13 mouse cellular contexts compared by ENCODE assay signal in the genomic region with DNA sequence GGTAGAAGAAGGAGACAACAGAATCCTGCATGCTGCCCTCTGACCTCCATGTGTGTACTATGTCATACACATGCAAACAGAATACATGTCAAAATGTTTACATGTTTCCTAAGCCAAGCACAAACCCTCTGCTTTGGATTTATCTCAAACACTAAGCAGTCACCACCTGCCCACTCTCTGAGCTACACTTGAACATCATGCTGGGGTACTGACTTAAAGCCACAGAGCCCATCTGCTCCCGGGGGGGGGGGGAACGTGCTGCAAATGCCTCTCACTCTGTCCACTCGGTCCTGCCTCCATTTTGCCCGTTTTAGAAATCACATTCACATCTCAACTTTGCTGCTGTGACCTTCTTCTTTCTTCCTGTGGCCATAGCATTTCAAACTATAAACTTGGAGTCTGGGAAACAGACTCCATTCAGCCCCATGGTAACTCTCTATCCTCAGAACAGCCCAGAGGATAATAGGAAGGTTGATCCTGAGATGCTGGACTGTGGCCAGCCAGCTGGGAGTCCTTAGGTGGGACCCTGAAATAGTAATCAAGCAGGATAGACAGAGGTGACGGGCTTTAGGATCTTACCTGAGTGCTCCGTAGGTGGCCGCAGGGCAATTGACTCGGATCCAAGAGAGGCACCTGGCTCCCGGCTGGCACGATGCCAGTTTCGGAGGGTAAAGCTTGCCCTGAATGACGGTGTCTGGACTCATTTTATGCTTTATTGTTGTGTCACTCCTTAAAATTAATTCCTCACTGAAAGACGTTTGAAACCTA. TPM values are rescaled to one million over a fixed set of nuclear protein-coding genes. Genes with fewer than 3 reads are reported as not detected.
DNase-seq lines count a peak whose midpoint lies in the region; ATAC-seq and TF ChIP-seq lines count a peak whose summit lies in the region.
"Had no signal": no experiment of that assay in that cellular context is flagged by ENCODE, and none has a peak within 500 bp of the region (broad histone marks: within the 10 kb centered on the region; RNA-seq: fewer than 3 reads in every experiment).

No protein-coding gene starts in this region.

- H3K4me3 ChIP-seq in embryonic facial prominence, embryonic 11.5 days (ENCODE audit: low read depth, low read length) = no peak overlapping the region
- no peak overlapping the region for H3K4me3 ChIP-seq in embryonic facial prominence, embryonic 10.5 days
- H3K4me3 ChIP-seq in midbrain, embryonic 14.5 days (replicated peaks; ENCODE audit: low read depth, low read length) = no peak overlapping the region
- no peak overlapping the region for H3K4me3 ChIP-seq in midbrain, embryonic 11.5 days (ENCODE audit: low read depth, low read length)
- H3K4me3 ChIP-seq in forebrain, postnatal 0 days (ENCODE audit: low read depth, low read length) = no peak overlapping the region
- H3K4me3 ChIP-seq: liver, embryonic 13.5 days; midbrain, embryonic 12.5 days had no signal

- peak; percentile 56; the same call in 1 of the 2 replicates for ATAC-seq in embryonic facial prominence, embryonic 11.5 days (replicated peaks; ENCODE audit: insufficient number of reproducible peaks, low FRiP score, low TSS enrichment, low read depth)
- ATAC-seq in midbrain, embryonic 14.5 days (ENCODE audit: low FRiP score, low TSS enrichment) = no peak
- no peak for ATAC-seq in midbrain, embryonic 11.5 days (ENCODE audit: low FRiP score)
- ATAC-seq in forebrain, postnatal 0 days = 0 out of 2 replicates have a peak, but pooled peaks have one; percentile 18

- no peak overlapping the region for H3K27ac ChIP-seq in embryonic facial prominence, embryonic 11.5 days (replicated peaks; ENCODE audit: low read depth, low read length)
- H3K27ac ChIP-seq in embryonic facial prominence, embryonic 10.5 days (replicated peaks) = no peak overlapping the region
- no peak overlapping the region for H3K27ac ChIP-seq in midbrain, embryonic 14.5 days (replicated peaks; ENCODE audit: low read depth, low read length)
- H3K27ac ChIP-seq in midbrain, embryonic 11.5 days (ENCODE audit: low read depth, low read length) = no peak overlapping the region
- H3K27ac ChIP-seq in forebrain, postnatal 0 days (ENCODE audit: low read depth, low read length) = no peak overlapping the region
- H3K27ac ChIP-seq: kidney, postnatal 0 days; liver, embryonic 13.5 days; midbrain, embryonic 12.5 days had no signal

- no peak overlapping the region for H3K4me2 ChIP-seq in embryonic facial prominence, embryonic 11.5 days (ENCODE audit: low read depth, low read length)
- no peak overlapping the region for H3K4me2 ChIP-seq in midbrain, embryonic 14.5 days (ENCODE audit: low read length)
- no peak overlapping the region for H3K4me2 ChIP-seq in midbrain, embryonic 11.5 days
- H3K4me2 ChIP-seq in forebrain, postnatal 0 days (ENCODE audit: low read depth) = no peak overlapping the region
- H3K4me2 ChIP-seq: liver, embryonic 13.5 days; midbrain, embryonic 12.5 days had no signal

- no peaks in the 10 kb centered on the region for H3K27me3 ChIP-seq in embryonic facial prominence, embryonic 11.5 days (ENCODE audit: control insufficient read depth, insufficient read depth, low read length)
- no peaks in the 10 kb centered on the region for H3K27me3 ChIP-seq in embryonic facial prominence, embryonic 10.5 days (replicated peaks; ENCODE audit: low read depth, poor library complexity, severe bottlenecking)
- no peaks in the 10 kb centered on the region for H3K27me3 ChIP-seq in midbrain, embryonic 14.5 days (ENCODE audit: control insufficient read depth, insufficient read depth, low read length)
- no peaks in the 10 kb centered on the region for H3K27me3 ChIP-seq in midbrain, embryonic 11.5 days (ENCODE audit: control insufficient read depth, insufficient read depth, low read length)
- no peaks in the 10 kb centered on the region; the same call in 1 of the 2 replicates for H3K27me3 ChIP-seq in forebrain, postnatal 0 days (ENCODE audit: insufficient read depth, low read length)
- H3K27me3 ChIP-seq: liver, embryonic 13.5 days; midbrain, embryonic 12.5 days had no signal

- no peaks in the 10 kb centered on the region for H3K4me1 ChIP-seq in embryonic facial prominence, embryonic 11.5 days (ENCODE audit: control insufficient read depth, insufficient read depth, low read length)
- H3K4me1 ChIP-seq in embryonic facial prominence, embryonic 10.5 days = no peaks in the 10 kb centered on the region
- H3K4me1 ChIP-seq in midbrain, embryonic 14.5 days (ENCODE audit: control insufficient read depth, insufficient read depth, low read length) = no peaks in the 10 kb centered on the region
- H3K4me1 ChIP-seq in midbrain, embryonic 11.5 days (ENCODE audit: control insufficient read depth, insufficient read depth, low read length) = no peaks in the 10 kb centered on the region
- H3K4me1 ChIP-seq in forebrain, postnatal 0 days (ENCODE audit: insufficient read depth) = no peaks in the 10 kb centered on the region
- H3K4me1 ChIP-seq: liver, embryonic 13.5 days; midbrain, embryonic 12.5 days had no signal

- DNase-seq in embryonic facial prominence, embryonic 11.5 days (ENCODE audit: low spot score) = no peak
- no peak for DNase-seq in embryonic facial prominence, embryonic 10.5 days (ENCODE audit: low spot score)
- DNase-seq in midbrain, embryonic 14.5 days = peak; percentile 28
- DNase-seq in midbrain, embryonic 11.5 days (ENCODE audit: low spot score, missing footprints) = no peak
- DNase-seq in forebrain, postnatal 0 days = no peak
- peak; percentile 9 for DNase-seq in lung, postnatal 36 days
- no peak for DNase-seq in layer of hippocampus, adult 9-10 months (ENCODE audit: low spot score)
- no peak for DNase-seq in adrenal gland, adult 8-10 months
- DNase-seq: liver, embryonic 13.5 days had no signal

- H3K36me3 ChIP-seq in embryonic facial prominence, embryonic 11.5 days (replicated peaks; ENCODE audit: control insufficient read depth, insufficient read depth, low read depth, low read length) = no peaks in the 10 kb centered on the region
- no peaks in the 10 kb centered on the region for H3K36me3 ChIP-seq in embryonic facial prominence, embryonic 10.5 days (replicated peaks)
- H3K36me3 ChIP-seq in midbrain, embryonic 14.5 days (ENCODE audit: control insufficient read depth, insufficient read depth, low read length) = no peaks in the 10 kb centered on the region
- no peaks in the 10 kb centered on the region for H3K36me3 ChIP-seq in midbrain, embryonic 11.5 days (ENCODE audit: control insufficient read depth, insufficient read depth, low read length)
- H3K36me3 ChIP-seq in forebrain, postnatal 0 days (ENCODE audit: insufficient read depth) = no peaks in the 10 kb centered on the region
- H3K36me3 ChIP-seq: G1E; liver, embryonic 13.5 days; midbrain, embryonic 12.5 days had no signal

- 82% methylated on average over 13 of the region's 13 CpGs for WGBS in embryonic facial prominence, embryonic 11.5 days
- 87% methylated on average over 13 of the region's 13 CpGs for WGBS in embryonic facial prominence, embryonic 10.5 days
- WGBS in midbrain, embryonic 14.5 days = 74% methylated on average over 13 of the region's 13 CpGs
- 89% methylated on average over 13 of the region's 13 CpGs for WGBS in midbrain, embryonic 11.5 days
- WGBS in forebrain, postnatal 0 days = 47% methylated on average over 13 of the region's 13 CpGs

- H3K9me3 ChIP-seq in embryonic facial prominence, embryonic 11.5 days (replicated peaks; ENCODE audit: control insufficient read depth, low read length) = no peaks in the 10 kb centered on the region
- H3K9me3 ChIP-seq in embryonic facial prominence, embryonic 10.5 days = 0 out of 2 replicates have a peak, but pooled peaks cover 3% of the 10 kb centered on the region
- H3K9me3 ChIP-seq in midbrain, embryonic 14.5 days (ENCODE audit: control insufficient read depth, low read length) = no peaks in the 10 kb centered on the region
- no peaks in the 10 kb centered on the region for H3K9me3 ChIP-seq in midbrain, embryonic 11.5 days (ENCODE audit: control insufficient read depth, low read length)
- H3K9me3 ChIP-seq in forebrain, postnatal 0 days (ENCODE audit: low read length) = no peaks in the 10 kb centered on the region
- H3K9me3 ChIP-seq: liver, embryonic 13.5 days; midbrain, embryonic 12.5 days had no signal

- no peak overlapping the region for H3K9ac ChIP-seq in embryonic facial prominence, embryonic 11.5 days (replicated peaks; ENCODE audit: low read length)
- no peak overlapping the region for H3K9ac ChIP-seq in midbrain, embryonic 14.5 days (replicated peaks; ENCODE audit: low read length)
- no peak overlapping the region for H3K9ac ChIP-seq in midbrain, embryonic 11.5 days (ENCODE audit: low read length)
- H3K9ac ChIP-seq in forebrain, postnatal 0 days = no peak overlapping the region
- H3K9ac ChIP-seq: liver, embryonic 13.5 days; midbrain, embryonic 12.5 days had no signal

- no peak for TF ChIP-seq CTCF in forebrain, postnatal 0 days (IDR thresholded peaks at IDR 0.05; ENCODE audit: low read depth)

RNA-seq across cellular contexts. Expression of a gene that starts 17.0 kb away (rescaled TPM):
- polyA plus RNA-seq in embryonic facial prominence, embryonic 11.5 days (2014; fragmentation: Nextera tagmentation; extraction: Ambion mirVana) = 3.6 and 4.6 TPM in 2 replicates
- polyA plus RNA-seq in embryonic facial prominence, embryonic 10.5 days (2016; fragmentation: Nextera tagmentation; extraction: Ambion mirVana) = 3.7 and 4.6 TPM in 2 replicates
- 2.6 and 3.0 TPM in 2 replicates for polyA plus RNA-seq in midbrain, embryonic 14.5 days (2014; fragmentation: Nextera tagmentation; extraction: Ambion mirVana)
- polyA plus RNA-seq in midbrain, embryonic 11.5 days (2014; fragmentation: Nextera tagmentation; extraction: Ambion mirVana) = 0.50 and 0.68 TPM in 2 replicates
- 8.9 and 9.2 TPM in 2 replicates for total RNA-seq in forebrain, postnatal 0 days (2014; rRNA removed)
- 3.6 and 4.7 TPM in 2 replicates for polyA plus RNA-seq in forebrain, postnatal 0 days (2015; fragmentation: Nextera tagmentation; extraction: Ambion mirVana)
- total RNA-seq in adrenal gland, adult 8-10 months (2022) = under 1 TPM in 1 of 4 experiments, not detected in 3; 0.07 TPM
- total RNA-seq: common myeloid progenitor, adult 5-6 weeks had no signal
- polyA plus RNA-seq: G1E had no signal

Comparison
In these comparisons a context has a peak if more than half of its experiments do, and no peak if none do; other contexts are left out.
1. DNase-seq: peak in midbrain, embryonic 14.5 days (single experiment) and lung, postnatal 36 days (single experiment); none in embryonic facial prominence, embryonic 11.5 days (single experiment), embryonic facial prominence, embryonic 10.5 days (single experiment), midbrain, embryonic 11.5 days (single experiment), forebrain, postnatal 0 days (single experiment), layer of hippocampus, adult 9-10 months (single experiment) and adrenal gland, adult 8-10 months (single experiment).
2. ATAC-seq: peak in embryonic facial prominence, embryonic 11.5 days (single experiment) and forebrain, postnatal 0 days (single experiment); none in midbrain, embryonic 14.5 days (single experiment) and midbrain, embryonic 11.5 days (single experiment).